8 mouse cellular contexts compared by ENCODE assay signal in the genomic region with DNA sequence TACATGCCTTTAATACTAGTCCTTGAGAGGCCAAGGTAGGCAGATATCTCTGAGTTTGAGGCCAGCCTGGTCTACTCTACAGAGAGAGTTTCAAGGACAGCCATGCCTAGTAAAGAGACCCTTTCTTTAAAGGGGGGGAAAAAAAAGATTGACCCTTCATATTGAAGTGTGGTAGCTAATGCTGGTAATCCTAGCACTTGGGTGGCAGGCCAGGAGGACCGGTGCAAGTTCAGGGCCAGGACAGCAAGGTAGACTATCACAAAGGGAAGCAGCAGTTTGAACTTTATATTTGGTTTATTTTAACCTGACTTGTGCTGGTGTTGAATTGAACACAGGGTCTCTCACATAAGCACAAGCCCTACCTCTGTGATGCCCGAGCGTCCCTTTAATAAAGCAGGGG. TPM values are rescaled to one million over a fixed set of nuclear protein-coding genes. Genes with fewer than 3 reads are reported as not detected.
DNase-seq lines count a peak whose midpoint lies in the region; ATAC-seq lines count a peak whose summit lies in the region.

No protein-coding gene starts in this region.

- no peaks in the 10 kb centered on the region for H3K9me3 ChIP-seq in neural tube, embryonic 11.5 days (ENCODE audit: control insufficient read depth, low read length)
- no peaks in the 10 kb centered on the region for H3K9me3 ChIP-seq in limb, embryonic 15.5 days
- no peaks in the 10 kb centered on the region for H3K9me3 ChIP-seq in stomach, embryonic 16.5 days (replicated peaks; ENCODE audit: control insufficient read depth, low read length)

- no peaks in the 10 kb centered on the region for H3K27me3 ChIP-seq in neural tube, embryonic 11.5 days (ENCODE audit: control insufficient read depth, insufficient read depth, low read length)
- H3K27me3 ChIP-seq in limb, embryonic 15.5 days, result no peaks in the 10 kb centered on the region
- H3K27me3 ChIP-seq in stomach, embryonic 16.5 days (ENCODE audit: control insufficient read depth, insufficient read depth, low read length), result no peaks in the 10 kb centered on the region

- peak overlapping the region; percentile 41 for H3K4me2 ChIP-seq in neural tube, embryonic 11.5 days (ENCODE audit: low read depth)
- peak overlapping the region; percentile 88 for H3K4me2 ChIP-seq in limb, embryonic 15.5 days
- H3K4me2 ChIP-seq in stomach, embryonic 16.5 days (ENCODE audit: low read depth, low read length), result peak overlapping the region; percentile 67

- H3K36me3 ChIP-seq in neural tube, embryonic 11.5 days (ENCODE audit: control insufficient read depth, insufficient read depth, low read length), result 0 out of 2 replicates have a peak, but pooled peaks cover 3% of the 10 kb centered on the region
- H3K36me3 ChIP-seq in limb, embryonic 15.5 days, result peaks cover 7% of the 10 kb centered on the region; the same call in 1 of the 2 replicates
- peaks cover 3% of the 10 kb centered on the region; the same call in 1 of the 2 replicates for H3K36me3 ChIP-seq in stomach, embryonic 16.5 days (ENCODE audit: control insufficient read depth, insufficient read depth, low read length)

- H3K4me1 ChIP-seq in neural tube, embryonic 11.5 days (ENCODE audit: control insufficient read depth, insufficient read depth, low read length), result peaks cover 7% of the 10 kb centered on the region; the same call in 1 of the 2 replicates
- H3K4me1 ChIP-seq in limb, embryonic 15.5 days, result peaks cover 7% of the 10 kb centered on the region
- peaks cover 7% of the 10 kb centered on the region; the same call in 1 of the 2 replicates for H3K4me1 ChIP-seq in stomach, embryonic 16.5 days (ENCODE audit: control insufficient read depth, insufficient read depth, low read length)

- no peak overlapping the region for H3K27ac ChIP-seq in neural tube, embryonic 11.5 days (ENCODE audit: low read depth, low read length)
- no peak overlapping the region for H3K27ac ChIP-seq in limb, embryonic 15.5 days
- no peak overlapping the region for H3K27ac ChIP-seq in stomach, embryonic 16.5 days (ENCODE audit: low read length)

- no peak for ATAC-seq in neural tube, embryonic 11.5 days (ENCODE audit: insufficient read depth, low FRiP score, low TSS enrichment)
- ATAC-seq in limb, embryonic 15.5 days (ENCODE audit: insufficient number of reproducible peaks, low FRiP score, low TSS enrichment, low read depth), result no peak
- ATAC-seq in stomach, embryonic 16.5 days (ENCODE audit: insufficient read depth, low FRiP score), result no peak

- peak; percentile 51 for DNase-seq in cerebellum, adult 9-10 months
- DNase-seq in cerebellum, postnatal 25 days, result no peak
- no peak for DNase-seq in neural tube, embryonic 11.5 days (ENCODE audit: low spot score)
- DNase-seq in neural tube, embryonic 10.5 days (ENCODE audit: extremely low spot score, low spot score), result no peak
- DNase-seq in embryo, embryonic 10 days (ENCODE audit: low spot score), result no peak
- no peak for DNase-seq in spleen, adult 12 weeks (ENCODE audit: low spot score)

- H3K9ac ChIP-seq in neural tube, embryonic 11.5 days (ENCODE audit: low read length), result 0 out of 2 replicates have a peak overlapping the region, but pooled peaks have one; percentile 8
- H3K9ac ChIP-seq in limb, embryonic 15.5 days, result no peak overlapping the region
- 0 out of 2 replicates have a peak overlapping the region, but pooled peaks have one; percentile 47 for H3K9ac ChIP-seq in stomach, embryonic 16.5 days (ENCODE audit: low read length)

- peak overlapping the region; percentile 66 for H3K4me3 ChIP-seq in neural tube, embryonic 11.5 days (ENCODE audit: low read depth, low read length)
- peak overlapping the region; percentile 96 for H3K4me3 ChIP-seq in limb, embryonic 15.5 days
- peak overlapping the region; percentile 93 for H3K4me3 ChIP-seq in stomach, embryonic 16.5 days (replicated peaks; ENCODE audit: low read length)

- WGBS in neural tube, embryonic 11.5 days, result 86% methylated on average over 3 of the region's 3 CpGs
- WGBS in limb, embryonic 15.5 days, result 78% methylated on average over 3 of the region's 3 CpGs
- WGBS in stomach, embryonic 16.5 days, result 84% methylated on average over 3 of the region's 3 CpGs

RNA-seq across cellular contexts. Expression of a gene that starts 2.3 kb away (rescaled TPM):
- 28.0 and 29.9 TPM in 2 replicates for polyA plus RNA-seq in neural tube, embryonic 11.5 days (2014; fragmentation: Nextera tagmentation; extraction: Ambion mirVana)
- 13.3 and 15.4 TPM in 2 replicates for polyA plus RNA-seq in limb, embryonic 15.5 days (2015; fragmentation: Nextera tagmentation; extraction: Ambion mirVana)
- polyA plus RNA-seq in stomach, embryonic 16.5 days (2015; fragmentation: Nextera tagmentation; extraction: Ambion mirVana), result 10.1 and 10.3 TPM in 2 replicates

RNA-seq across cellular contexts. Expression of a gene that starts 39.6 kb away (rescaled TPM):
- polyA plus RNA-seq in neural tube, embryonic 11.5 days (2014; fragmentation: Nextera tagmentation; extraction: Ambion mirVana), result 42.2 and 44.3 TPM in 2 replicates
- polyA plus RNA-seq in limb, embryonic 15.5 days (2015; fragmentation: Nextera tagmentation; extraction: Ambion mirVana), result 23.6 and 31.5 TPM in 2 replicates
- 21.2 and 22.2 TPM in 2 replicates for polyA plus RNA-seq in stomach, embryonic 16.5 days (2015; fragmentation: Nextera tagmentation; extraction: Ambion mirVana)
